Mouse (Mus musculus) gastrocnemius, postnatal 25 days (tissue): Measurements from ENCODE around the gene Fmnl3. TPM values are rescaled to one million over a fixed set of nuclear protein-coding genes. Genes with fewer than 3 reads are reported as not detected.

Experiments used
- DNase-seq: peaks from one replicate; pipeline ENCODE4 v3.0.0; 2022
- total RNA-seq, 2 experiments: library from RNA; stranded (reverse); gene quantifications; 1 replicate in 1 of 2; 2 replicates in 1 of 2; pipeline ENCODE4 v1.2.3; 2021

Gene Fmnl3
- total RNA-seq, 2 experiments from 2014 or later, result 6.6 to 7.0 TPM

DNA sequence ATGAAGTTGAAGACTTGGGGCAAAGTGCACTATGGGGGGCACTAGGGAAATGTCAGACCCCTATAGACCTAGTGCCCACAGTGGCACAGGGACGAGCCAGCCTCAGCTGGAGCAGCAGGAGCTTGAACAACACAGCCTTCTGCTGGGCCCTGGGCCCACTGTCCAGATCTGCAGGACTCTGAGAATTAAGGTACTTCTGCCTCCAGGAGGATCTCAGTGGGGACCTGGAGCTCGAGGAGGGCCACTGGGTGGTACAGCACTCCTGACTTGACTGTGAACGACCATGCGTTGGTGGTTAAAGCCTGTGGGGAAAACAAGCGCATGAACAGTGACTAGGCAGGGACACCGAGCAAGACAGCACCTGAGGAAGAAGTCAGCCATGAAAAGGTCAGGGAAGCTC lies 52.2 kb downstream of the Fmnl3 start:
- DNase-seq, result no peak

- DNase-seq, result peak; percentile 46
These were observed 53.0 kb downstream of the Fmnl3 start for GRCm38 (mm10) chr15:99317267-99317651.

GRCm38 (mm10) chr15:99316314-99317266 lies 53.7 kb downstream of the Fmnl3 start:
- peak; percentile 45 for DNase-seq

DNA sequence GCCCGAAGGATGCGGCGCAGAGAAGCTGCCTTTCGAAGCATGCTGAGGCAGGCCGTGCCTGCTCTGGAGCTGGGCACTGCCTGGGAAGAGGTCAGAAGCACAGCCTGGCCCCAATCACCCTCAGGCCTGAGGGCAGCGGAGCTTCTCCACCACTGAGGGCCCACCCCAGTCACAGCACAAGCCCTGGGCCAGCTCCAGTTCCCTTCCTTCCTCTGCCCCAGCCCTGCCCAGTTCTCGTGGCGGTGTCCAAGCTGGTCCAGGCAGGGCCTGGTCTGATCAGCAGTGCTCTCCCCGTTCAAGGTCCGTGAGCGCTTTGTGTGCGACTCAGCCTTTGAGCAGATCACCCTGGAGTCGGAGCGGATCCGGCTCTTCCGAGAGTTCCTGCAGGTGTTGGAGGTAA lies 55.4 kb downstream of the Fmnl3 start:
- DNase-seq, result no peak

DNA sequence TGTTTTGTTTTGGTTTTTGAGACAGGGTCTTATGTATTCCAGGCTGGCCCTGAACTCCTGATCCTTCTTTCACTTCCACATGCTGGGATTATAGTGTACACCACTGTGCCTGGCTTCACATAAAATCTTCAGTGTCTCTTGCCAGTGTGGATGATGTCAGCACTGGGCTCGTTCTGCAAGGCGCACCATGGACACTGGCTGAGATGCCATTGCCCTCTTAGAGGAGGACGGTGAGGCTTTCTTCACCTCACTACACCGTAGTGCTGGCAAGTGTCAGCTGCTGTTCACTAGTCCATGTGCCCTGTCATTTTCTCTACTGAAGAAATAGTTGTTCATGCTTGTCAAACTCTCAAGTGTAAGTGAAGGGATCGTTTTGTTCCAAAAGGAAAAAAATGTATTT lies 59.7 kb downstream of the Fmnl3 start:
- no peak for DNase-seq

GRCm38 (mm10) chr15:99309549-99309948 lies 60.7 kb downstream of the Fmnl3 start:
- no peak for DNase-seq

DNA sequence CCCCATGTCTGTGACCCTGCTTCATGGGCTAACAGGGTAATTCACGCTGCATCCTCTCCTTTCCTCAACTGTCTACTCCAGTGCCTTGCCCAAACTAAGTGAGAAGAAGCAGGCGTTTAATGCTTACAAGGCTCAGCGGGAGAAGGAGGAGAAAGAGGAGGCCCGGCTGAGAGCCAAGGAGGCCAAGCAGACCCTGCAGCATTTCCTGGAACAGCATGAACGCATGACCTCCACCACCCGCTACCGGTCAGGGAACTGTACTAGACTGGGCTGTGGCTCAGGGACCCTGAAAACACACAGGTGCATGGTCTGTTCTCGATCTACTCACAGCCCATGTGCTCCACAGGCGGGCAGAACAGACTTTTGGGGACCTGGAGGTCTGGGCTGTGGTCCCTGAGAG lies 62.8 kb downstream of the Fmnl3 start:
- DNase-seq, result no peak

DNA sequence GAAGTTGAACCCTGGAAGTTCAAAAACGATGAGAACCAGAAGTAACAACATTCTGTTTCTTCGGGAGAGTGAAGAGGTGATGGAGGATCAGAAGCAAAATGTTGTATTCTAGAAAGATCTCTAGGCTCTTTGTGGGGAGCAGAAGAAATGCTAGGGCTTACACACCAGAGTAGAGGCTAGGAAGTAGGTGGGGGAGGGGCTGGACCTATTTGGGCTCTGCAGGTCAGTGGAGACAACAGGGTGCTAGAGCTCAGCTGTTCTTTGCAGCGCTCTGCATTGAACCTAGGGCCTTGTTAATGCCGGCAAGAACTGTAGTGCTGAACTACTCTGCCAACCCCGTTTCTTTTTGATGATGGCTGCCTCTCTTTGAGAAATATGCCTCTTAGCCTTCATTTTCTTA lies 74.1 kb downstream of the Fmnl3 start:
- DNase-seq, result no peak

GRCm38 (mm10) chr15:99295484-99295981 lies 74.7 kb downstream of the Fmnl3 start, which contains the start of gene Fam186b:
Gene Fam186b (minus strand): TSS chr15:99295888.
- DNase-seq, result no peak

DNA sequence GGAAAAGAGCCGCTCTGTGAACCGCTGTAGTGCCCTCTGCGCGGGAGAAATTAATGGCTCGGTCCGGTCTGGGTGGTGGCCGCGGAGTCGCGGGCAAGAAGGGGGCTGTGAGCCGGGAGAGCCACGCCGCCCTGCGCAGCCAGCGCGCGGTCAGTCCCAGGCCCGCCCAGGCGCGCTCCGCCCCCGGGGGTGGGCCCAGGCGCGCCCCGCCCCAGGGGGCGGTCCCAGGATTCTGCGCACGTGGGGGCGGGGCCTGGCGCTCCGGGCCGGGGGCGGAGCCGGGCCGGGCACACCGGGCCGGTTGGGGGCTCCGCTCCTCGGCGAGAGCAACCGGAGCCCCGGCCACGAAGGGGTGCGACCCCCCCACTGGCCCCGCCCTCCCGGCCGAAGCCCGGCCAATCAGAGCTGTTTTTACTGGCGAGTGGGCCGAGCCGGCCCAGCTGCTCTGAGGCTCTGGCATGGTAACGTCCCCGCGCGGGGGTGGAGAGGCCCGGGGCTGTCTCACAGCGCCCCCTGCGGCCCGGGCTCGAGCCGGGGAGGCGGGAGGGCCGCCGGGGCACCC lies 75.4 kb downstream of the Fmnl3 start, which contains the start of gene Prpf40b:
TSS of gene Prpf40b (plus strand) at position 275 of the 562 bp plus-strand sequence.
- DNase-seq, result peak; percentile 98

DNA sequence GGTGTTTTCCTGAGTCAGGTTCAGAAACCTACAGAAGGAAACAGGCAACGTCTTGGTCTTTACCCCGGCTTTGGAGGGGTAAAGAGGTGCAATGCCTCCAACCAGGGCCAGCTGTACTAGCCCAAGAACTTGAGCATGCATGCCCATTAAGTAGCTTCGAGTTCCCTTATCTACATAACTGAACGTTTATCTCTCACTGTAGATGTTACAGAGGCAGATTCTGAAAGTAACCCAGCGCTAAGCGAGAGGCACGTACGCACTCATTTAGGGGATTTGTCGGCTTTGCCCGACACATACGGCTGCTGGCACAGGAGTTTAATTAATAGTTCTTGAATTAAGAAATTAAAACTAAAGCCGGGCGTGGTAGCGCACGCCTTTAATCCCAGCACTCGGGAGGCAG lies 76.0 kb downstream of the Fmnl3 start:
- no peak for DNase-seq

- no peak for DNase-seq
These were observed 79.7 kb downstream of the Fmnl3 start for GRCm38 (mm10) chr15:99290586-99290985.

DNA sequence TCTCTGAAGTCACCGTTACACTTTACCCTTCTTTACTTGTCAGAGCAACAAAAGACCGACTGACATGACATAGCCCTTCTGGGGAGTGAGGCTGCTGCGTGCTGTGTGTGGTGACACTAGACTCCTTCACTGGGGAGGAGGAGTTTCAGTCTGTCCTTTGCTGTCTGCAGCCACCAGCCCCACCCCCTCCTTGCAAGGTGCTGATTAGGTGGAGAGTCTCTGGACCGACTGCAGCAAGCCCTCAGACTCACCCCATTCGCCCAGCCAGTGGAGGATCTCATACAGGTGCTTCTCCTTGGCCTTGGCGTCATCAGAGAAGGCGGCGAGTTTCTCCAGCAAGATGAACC lies 85.1 kb downstream of the Fmnl3 start:
- no peak for DNase-seq

GRCm38 (mm10) chr15:99284527-99285188 lies 85.6 kb downstream of the Fmnl3 start:
- DNase-seq, result no peak

- DNase-seq, result no peak
These were observed 86.8 kb downstream of the Fmnl3 start for GRCm38 (mm10) chr15:99283456-99283855.

DNA sequence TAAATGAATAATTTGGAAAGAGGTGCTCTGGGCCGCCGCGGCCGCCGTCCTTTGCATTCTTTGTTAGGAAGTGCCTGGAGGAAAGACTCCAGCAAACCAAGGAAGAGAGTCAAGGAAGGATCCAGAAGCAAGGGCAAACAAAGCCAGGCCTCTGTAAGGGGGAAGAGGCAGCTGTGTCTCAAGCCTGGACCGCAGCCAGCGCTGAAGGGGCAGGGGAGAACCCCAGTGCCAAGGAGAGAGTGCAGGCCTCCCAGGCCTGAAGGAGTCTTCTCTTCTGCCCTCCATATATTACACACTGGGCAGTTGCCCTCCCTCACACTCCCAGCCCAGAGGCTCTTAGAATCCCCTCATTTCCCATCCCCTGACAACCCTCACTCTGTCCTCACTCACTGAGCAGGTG lies 92.0 kb downstream of the Fmnl3 start:
- no peak for DNase-seq

- no peak for DNase-seq
These were observed 94.2 kb downstream of the Fmnl3 start for GRCm38 (mm10) chr15:99276095-99276494.

Other genes starting within 250 kb of the Fmnl3 start
- gene Spats2, start 244.6 kb downstream of the Fmnl3 start, total RNA-seq, result 1 to 10 TPM; 4.5 to 4.6 TPM
- gene Kcnh3, start 145.6 kb downstream of the Fmnl3 start, total RNA-seq, result not detected
- gene Mcrs1, start 118.5 kb downstream of the Fmnl3 start, total RNA-seq, result 10 to 100 TPM; 20.9 to 28.7 TPM
- gene Prpf40b, start 75.4 kb downstream of the Fmnl3 start, total RNA-seq, result 10 to 100 TPM; 20.0 to 20.7 TPM
- gene Fam186b, start 74.6 kb downstream of the Fmnl3 start, total RNA-seq, result not detected
- 100 to 1,000 TPM; 153 to 164 TPM for gene Tmbim6, start 22.4 kb upstream of the Fmnl3 start, total RNA-seq
- gene Nckap5l, start 87.3 kb upstream of the Fmnl3 start, total RNA-seq, result 1 to 10 TPM; 3.1 to 4.8 TPM
- 1 to 10 TPM; 3.0 to 4.1 TPM for gene Bcdin3d, start 104.2 kb upstream of the Fmnl3 start, total RNA-seq
- gene Faim2, start 157.7 kb upstream of the Fmnl3 start, total RNA-seq, result under 1 TPM; 0.13 to 0.20 TPM
- gene Aqp2, start 208.6 kb upstream of the Fmnl3 start, total RNA-seq, result not detected
- not detected for gene Aqp5, start 220.3 kb upstream of the Fmnl3 start, total RNA-seq
- gene Aqp6, start 230.9 kb upstream of the Fmnl3 start, total RNA-seq, result not detected